Mouse (Mus musculus) granulocyte monocyte progenitor cell, adult 5-6 weeks (primary cell): ENCODE measurements around the gene P2rx4. TPM values are rescaled to one million over a fixed set of nuclear protein-coding genes. Genes with fewer than 3 reads are reported as not detected.
A peak's percentile ranks its signal among the peaks of the same experiment; 100 is the strongest.

Source experiments
- ATAC-seq: replicated peaks from 2 replicates; pipeline ENCODE4 v1.8.0; 2016; ENCODE audit warnings: mild to moderate bottlenecking, moderate TSS enrichment, inconsistent platforms; ENCODE audit not compliant: poor library complexity, severe bottlenecking
- total RNA-seq, 2 experiments: library from RNA; stranded (forward) in 1 of 2; stranded (reverse) in 1 of 2; fragments of 200-712, 200-1000 nt in 1 of 2; fragments of >200 nt in 1 of 2; fragmentation: Nextera tagmentation in 1 of 2; gene quantifications; 2 replicates each; pipeline ENCODE4 v1.2.3; 2014 to 2017

The P2rx4 gene
- total RNA-seq, 2 experiments from 2014 or later, result 7.2 to 45.9 TPM

GRCm38 (mm10) chr5:122700837-122701212, 6.5 kb upstream of the P2rx4 start:
- 0 out of 2 replicates have a peak, but pooled peaks have one; percentile 6 for ATAC-seq

- no peak for ATAC-seq
These were observed 5.2 kb upstream of the P2rx4 start for GRCm38 (mm10) chr5:122702156-122702555.

- no peak for ATAC-seq
These were observed 3.8 kb upstream of the P2rx4 start for GRCm38 (mm10) chr5:122703574-122703973.

- ATAC-seq, result peak; percentile 24
These were observed 2.8 kb upstream of the P2rx4 start for GRCm38 (mm10) chr5:122704571-122704970.

- no peak for ATAC-seq
These were observed 2.2 kb upstream of the P2rx4 start for GRCm38 (mm10) chr5:122705174-122705573.

GRCm38 (mm10) chr5:122706917-122707275, 448 bp upstream of the P2rx4 start:
- no peak; the same call in none of the 2 replicates for ATAC-seq

GRCm38 (mm10) chr5:122708819-122709218, 1.5 kb downstream of the P2rx4 start:
- ATAC-seq, result no peak

- ATAC-seq, result peak; percentile 72
These were observed 8.4 kb downstream of the P2rx4 start for GRCm38 (mm10) chr5:122715723-122716122.

- ATAC-seq, result no peak
These were observed 9.4 kb downstream of the P2rx4 start for GRCm38 (mm10) chr5:122716793-122717192.

- peak; percentile 46 for ATAC-seq
These were observed 11.1 kb downstream of the P2rx4 start for GRCm38 (mm10) chr5:122718400-122718799.

GRCm38 (mm10) chr5:122719168-122719567, 11.8 kb downstream of the P2rx4 start:
- no peak for ATAC-seq

GRCm38 (mm10) chr5:122725453-122725852, 18.1 kb downstream of the P2rx4 start:
- no peak for ATAC-seq

GRCm38 (mm10) chr5:122726068-122726467, 18.7 kb downstream of the P2rx4 start:
- peak; percentile 60 for ATAC-seq

GRCm38 (mm10) chr5:122726595-122726994, 19.3 kb downstream of the P2rx4 start:
- no peak for ATAC-seq

- ATAC-seq, result no peak
These were observed 19.8 kb downstream of the P2rx4 start for GRCm38 (mm10) chr5:122727096-122727495.

GRCm38 (mm10) chr5:122730776-122731175, 23.4 kb downstream of the P2rx4 start:
- ATAC-seq, result no peak

GRCm38 (mm10) chr5:122731321-122731720, 24.0 kb downstream of the P2rx4 start:
- no peak for ATAC-seq

GRCm38 (mm10) chr5:122731991-122732673, 24.8 kb downstream of the P2rx4 start:
- peak; percentile 81 for ATAC-seq

- 0 out of 2 replicates have a peak, but pooled peaks have one; percentile 16 for ATAC-seq
These were observed 26.5 kb downstream of the P2rx4 start for GRCm38 (mm10) chr5:122733881-122734280.

GRCm38 (mm10) chr5:122735853-122736252, 28.5 kb downstream of the P2rx4 start:
- ATAC-seq, result no peak

GRCm38 (mm10) chr5:122736761-122737160, 29.4 kb downstream of the P2rx4 start:
- ATAC-seq, result no peak

- no peak for ATAC-seq
These were observed 36.6 kb downstream of the P2rx4 start for GRCm38 (mm10) chr5:122743880-122744422.
